Mouse (Mus musculus): ENCODE data around the gene Ptprcap.
A peak's percentile ranks its signal among the peaks of the same experiment; 100 is the strongest.

Gene Ptprcap

DNA sequence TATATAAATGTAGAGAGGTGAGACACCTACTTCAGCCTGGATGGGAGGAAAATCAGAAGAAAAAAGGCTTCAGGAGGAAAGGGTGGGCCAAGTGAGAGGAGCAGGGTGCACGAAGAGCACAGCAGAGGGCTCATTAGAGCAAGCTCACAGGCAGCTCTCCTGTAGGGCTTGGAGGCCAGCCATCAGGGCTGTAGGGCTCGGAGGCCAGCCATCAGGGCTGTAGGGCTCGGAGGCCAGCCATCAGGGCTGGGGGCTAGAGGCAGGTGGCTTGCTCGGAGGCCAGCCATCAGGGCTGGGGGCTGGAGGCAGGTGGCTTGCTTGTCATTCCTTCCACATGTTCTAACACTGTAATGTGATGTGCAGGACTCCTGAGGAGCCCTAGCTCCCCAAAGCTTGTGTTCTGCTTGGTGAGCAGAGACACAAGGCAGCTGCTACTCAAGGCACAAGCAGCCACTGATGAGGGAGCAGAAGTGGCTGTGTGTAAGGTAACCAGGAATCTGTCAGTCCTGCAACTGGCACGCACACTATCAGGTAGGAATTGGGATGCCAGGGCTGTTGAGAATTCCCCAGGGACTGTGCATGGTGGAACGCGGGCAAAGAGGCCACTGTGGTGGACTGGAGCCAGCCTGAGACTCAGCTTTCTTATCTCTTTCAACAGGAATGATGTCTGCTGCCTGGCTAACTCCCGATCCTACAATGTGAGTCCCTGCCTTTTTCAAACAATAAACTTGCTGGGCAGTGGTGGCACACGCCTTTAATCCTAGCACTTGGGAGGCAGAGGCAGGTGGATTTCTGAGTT is 13.5 kb downstream of the Ptprcap start:
- DNase-seq (ENCODE audit: inconsistent ontology term) = no peak

DNA sequence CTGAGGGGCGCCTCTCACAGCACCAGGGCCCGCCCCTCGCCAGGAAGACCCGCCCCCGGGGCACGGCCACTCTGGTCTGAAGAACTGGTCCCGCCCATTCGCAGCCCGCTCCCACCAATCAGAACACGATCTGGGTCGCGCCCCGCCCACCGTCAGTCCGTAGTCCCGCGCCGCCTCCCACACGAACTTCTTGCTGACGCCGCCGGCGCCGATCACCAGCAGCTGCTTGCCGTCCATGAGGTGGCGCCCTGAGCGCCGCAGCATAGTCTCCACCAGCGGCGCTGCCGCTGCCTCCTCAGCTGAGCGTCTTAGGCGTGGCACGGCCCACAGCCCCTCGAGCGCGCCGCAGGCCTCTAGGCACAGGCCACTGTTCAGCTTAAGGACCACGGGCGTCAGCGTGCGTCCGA is 16.0 kb downstream of the Ptprcap start:
- peak; percentile 99 for DNase-seq (ENCODE audit: inconsistent ontology term)

DNA sequence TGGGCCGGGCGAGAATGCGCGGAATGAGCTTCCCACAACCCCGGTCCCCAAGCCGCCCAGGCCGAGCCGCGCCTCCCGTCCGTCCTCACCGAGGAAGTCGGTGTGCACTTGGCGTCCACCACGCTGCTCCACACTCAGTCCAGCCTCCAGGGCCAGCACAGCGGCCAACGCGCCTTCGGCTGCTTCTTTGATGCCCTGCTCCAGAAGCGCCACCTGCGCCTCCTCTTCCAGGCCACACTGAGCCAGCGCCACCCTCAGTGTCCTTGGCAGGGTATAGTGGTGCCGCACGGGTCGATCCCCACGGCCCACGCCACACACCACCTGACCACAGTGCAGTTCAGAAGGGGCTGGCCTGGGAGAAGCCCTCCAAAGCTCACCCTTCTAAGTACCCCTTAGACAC is 16.4 kb downstream of the Ptprcap start:
- DNase-seq (ENCODE audit: inconsistent ontology term) = no peak

DNA sequence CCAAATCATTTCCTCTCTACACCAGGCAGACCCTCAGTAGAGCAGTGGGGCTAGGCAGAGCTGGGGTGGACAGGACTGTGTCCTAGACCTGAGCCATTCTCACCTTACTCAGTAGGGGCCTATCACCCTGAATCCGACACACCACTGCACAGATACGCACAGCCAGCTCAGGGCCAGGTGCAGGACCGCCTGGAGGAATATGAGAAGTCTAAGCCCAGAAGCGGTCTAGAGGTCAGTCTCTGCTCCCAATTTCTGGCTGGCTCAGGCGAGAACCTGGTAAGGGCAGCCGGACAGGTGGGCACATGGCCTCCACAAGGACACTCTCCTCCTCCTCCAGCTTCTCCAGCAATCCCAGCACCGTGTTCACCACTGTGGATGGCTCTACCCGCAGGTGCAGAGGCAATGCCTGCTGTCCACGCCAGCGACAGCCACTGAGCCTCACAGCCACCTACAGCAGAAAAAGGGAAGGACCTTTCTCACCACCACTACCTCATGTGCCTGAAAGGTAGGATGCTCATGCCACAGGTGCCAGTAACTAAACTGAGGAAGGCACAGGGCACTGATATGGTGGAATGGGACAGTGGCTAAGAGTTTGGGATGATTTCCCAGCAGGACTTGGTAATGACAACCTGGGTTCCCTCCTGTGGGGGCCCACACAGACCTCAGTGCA is 17.5 kb downstream of the Ptprcap start:
- no peak for DNase-seq (ENCODE audit: inconsistent ontology term)

DNA sequence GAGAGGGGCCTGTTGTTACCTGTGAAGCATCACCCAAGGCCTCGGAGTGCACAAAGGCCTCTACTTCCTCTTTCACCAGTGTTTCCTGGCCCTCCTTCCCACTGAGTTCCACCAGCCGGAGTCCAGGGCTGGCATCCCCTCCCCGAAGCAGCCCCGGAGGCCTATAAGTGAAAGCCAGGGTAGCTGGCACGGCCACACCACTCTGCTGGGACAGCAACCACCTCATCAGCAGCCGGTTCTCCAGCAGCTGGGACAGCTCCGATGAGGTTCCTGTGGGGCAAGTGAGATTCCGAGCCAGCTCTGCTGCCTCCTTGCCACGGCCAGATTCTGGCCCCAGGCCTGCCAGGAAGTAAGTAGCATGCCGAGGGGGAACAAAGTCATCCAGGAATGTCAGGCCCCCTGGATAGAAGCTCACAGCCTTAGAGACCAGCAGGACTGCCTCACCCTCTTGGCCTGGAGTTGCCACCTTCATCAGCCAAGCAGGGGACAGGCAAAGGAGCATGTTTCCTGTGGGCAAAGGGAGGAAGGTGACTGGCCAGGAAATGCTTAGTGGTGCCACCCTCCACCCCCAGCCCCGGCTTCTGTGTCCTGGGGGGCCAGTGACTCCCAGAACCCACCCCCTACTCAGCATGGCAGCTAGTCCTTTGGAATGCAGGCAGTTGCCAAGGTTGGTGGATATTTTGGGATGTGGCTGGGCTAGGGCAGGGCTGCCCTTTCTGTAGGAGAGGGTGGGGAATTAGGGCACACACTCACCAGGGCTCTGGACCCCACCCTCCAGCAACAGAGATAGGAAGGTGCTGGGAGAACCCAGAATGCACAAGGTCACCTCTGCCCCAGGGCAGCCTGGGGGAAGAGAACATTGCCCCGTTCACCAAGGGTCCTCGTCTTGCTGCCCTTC is 18.2 kb downstream of the Ptprcap start:
- no peak for DNase-seq (ENCODE audit: inconsistent ontology term)

DNA sequence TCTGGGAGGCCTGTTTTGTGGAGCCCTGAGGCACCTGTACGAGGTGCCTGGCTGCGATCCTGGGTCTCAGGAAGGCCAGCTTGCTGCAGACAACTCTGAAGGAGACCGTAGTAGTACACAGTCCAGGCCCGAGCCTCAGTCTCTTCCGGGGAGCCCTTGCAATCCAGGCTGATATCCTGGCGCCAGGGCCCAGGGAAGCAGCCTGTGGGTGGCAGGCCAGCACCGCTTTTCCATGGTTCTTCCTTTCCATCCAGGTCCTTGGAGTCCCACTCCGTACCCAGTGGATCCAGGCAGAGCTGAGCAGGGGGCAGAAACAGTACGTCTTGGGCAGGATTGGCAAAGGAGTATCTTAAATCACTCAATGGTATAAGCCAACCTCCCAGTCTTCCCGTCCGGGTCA is 19.5 kb downstream of the Ptprcap start:
- no peak for DNase-seq (ENCODE audit: inconsistent ontology term)

DNA sequence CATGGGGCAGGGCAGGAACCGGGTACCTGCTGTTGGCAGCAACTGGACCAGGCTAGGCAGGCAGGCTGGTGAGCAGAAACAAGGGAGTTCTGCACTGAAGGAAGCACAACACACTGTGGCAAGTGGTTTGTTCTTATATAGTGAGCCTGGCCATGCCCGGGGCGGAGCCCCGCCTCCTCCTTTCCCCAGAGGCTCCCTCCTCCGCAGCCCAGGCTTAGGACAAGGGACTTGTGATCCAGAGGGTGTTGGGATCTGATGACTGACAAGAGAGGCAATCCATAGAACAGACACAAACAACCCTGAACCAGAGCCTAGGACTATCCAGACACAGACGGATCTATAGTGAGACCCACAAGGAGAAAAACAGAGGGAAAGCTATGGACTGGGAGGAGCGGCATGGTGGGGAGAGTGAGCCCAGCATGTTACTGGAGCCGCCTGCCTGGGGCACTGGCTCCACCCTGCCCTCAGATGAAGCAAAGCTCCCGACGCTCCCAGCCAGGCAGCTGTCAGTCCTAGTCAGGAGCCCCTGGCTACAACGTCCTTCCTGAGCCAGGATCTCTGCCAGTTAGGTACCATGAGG is 22.1 kb downstream of the Ptprcap start, which contains the start of gene Carns1:
Gene Carns1 (minus strand): TSS at position 112 of the 580 bp plus-strand sequence.
- DNase-seq (ENCODE audit: inconsistent ontology term) = peak; percentile 69

DNA sequence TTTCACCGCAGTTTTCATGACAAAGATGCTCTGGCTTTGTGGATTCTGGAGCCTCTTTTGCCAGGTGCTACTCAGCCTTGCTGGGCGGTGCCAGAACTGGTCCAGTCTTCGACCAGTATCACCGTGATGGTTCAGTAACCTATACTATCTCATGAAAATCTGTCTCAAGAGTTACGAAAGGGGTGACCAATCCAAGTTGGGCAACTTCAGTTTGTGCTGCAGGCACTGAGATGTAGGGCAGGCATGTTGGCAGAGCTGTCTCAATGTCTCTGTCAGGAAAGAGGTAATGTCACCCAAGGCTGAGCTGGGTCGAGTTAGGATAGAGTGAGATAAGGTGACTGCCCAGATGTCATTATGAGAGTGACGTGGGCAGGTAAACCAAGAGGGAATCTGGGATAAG is 27.0 kb downstream of the Ptprcap start:
- no peak for DNase-seq (ENCODE audit: inconsistent ontology term)

DNA sequence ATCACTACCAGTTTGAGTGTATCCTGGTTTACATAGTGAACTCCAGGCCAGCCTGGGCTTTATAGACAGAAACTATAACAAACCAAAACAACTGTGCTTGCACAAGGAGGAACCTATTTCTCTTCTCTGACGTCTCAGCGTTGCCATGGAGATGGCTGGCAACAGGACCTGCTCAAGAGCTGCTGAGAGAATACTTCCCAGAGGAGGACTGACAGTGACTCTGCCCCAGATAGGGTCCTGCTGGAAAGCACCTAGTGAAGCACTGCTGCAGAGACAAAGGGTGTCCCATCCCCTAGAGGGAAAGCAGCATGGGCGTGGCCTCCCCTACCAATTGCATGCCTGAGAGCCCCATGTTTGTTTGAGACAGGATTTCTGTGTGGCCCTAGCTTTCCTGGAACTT is 28.5 kb downstream of the Ptprcap start:
- DNase-seq (ENCODE audit: inconsistent ontology term) = no peak

DNA sequence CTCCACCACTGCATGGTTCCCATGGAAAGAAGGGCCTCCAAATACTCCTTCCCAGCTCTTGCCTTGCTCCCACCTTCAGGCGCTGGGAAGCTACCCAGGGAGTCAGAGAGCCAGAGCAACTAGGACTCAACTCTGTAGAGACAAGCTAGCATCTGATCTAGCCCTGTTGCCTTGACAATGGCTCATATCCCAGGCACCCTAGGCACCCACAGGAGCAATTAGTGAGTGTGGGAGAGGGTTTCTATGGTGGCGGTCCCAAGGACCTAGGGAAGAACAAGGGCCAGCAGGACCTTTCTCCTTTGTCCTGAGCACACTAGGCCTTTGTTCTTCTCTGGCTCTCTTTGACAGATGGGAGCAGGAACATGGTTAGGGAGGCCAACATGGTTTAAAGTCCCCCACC is 30.3 kb downstream of the Ptprcap start:
- DNase-seq (ENCODE audit: inconsistent ontology term) = no peak

DNA sequence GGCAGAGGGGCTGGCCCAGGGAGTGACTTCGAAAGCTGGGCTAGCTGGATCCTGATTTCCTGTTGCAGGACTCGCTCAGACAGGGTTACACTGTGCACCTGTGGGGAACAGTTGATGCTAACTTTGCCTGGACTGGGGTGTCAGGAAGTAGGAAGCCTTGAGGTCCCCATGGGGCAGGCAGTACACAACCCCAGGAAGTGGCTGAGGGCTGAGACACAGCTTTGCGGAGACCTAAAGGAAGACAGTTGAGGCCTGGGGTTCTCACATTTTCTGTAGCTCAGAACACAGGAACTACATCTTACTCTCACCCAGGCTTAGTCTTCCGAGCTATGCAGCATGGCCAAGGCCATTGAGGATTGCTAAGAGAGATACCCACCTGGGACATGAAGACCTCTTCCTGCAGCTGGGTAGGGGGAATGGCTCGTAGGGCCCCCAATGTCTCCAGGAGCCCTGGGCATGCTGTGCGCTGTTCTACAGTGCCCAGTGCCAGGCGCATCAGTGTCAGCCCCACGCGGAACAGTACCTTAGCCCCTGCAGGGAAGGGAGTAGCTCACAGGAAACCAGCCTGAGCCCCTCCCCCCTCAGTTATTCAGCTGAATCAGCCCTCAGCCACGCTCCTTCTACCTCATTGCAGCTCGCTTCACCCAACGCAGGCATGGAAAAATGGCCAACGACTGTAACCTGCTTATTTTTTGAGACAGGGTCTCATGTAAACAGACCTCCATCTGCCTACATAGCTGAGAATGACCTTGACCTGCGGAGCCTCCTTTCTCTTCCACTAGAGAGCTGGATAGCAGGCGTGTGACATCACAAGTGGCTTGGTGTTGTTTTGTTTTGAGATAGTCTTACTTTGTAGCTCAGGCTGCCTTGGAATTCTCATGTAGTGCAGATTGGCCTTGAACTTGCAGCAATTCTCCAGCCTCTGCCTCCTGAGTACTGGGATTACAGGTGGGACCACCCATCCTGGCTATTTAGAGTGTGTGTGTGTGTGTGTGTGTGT is 31.9 kb downstream of the Ptprcap start:
- DNase-seq (ENCODE audit: inconsistent ontology term) = no peak

DNA sequence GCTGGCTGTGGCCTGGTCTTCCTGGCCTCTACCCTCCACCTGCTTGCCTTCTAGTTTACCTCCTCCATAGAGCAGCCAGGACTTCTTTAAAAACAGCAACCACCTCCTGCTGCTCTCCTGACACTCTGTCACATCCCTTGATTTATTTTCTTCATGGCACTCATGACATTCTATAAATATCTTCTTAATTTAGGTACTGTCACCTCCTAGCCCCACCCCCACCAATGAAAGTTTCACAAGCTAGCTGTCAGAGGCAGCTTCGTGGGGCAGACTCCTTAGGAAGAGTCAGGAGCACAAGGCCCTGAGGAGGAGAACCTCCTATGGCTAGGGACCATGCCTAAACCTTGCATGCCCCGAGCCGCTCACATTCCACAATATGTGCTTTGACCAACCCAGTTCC is 33.9 kb downstream of the Ptprcap start:
- no peak for DNase-seq (ENCODE audit: inconsistent ontology term)

DNA sequence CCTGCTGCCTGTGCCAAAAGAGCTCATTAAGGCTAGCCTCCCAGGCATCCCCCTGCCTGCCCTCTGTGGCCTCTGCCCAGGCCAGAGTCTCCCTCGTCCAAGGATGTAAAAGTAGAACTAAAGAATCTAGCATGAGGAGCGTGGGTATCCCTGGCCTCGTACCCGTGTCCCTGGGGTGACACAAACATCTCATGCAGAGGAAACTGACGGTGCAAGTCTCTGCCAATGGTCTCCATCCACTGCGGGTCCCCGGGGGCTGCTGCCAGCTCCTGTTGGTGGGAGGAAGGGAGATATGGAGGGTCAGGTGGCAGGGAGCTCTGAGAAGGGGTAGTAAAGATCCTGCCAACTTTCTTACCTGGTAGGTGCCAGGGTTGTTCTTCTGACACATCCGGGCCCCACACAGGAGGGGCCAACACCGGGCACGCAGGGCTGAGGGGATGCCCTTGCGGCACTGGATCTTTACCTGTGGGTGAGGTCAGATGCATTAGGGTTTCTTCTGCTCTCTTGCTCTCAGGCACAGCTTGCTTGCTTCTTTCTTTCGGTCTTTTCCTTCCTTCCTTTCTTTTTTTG is 35.7 kb downstream of the Ptprcap start:
- no peak for DNase-seq (ENCODE audit: inconsistent ontology term)

DNA sequence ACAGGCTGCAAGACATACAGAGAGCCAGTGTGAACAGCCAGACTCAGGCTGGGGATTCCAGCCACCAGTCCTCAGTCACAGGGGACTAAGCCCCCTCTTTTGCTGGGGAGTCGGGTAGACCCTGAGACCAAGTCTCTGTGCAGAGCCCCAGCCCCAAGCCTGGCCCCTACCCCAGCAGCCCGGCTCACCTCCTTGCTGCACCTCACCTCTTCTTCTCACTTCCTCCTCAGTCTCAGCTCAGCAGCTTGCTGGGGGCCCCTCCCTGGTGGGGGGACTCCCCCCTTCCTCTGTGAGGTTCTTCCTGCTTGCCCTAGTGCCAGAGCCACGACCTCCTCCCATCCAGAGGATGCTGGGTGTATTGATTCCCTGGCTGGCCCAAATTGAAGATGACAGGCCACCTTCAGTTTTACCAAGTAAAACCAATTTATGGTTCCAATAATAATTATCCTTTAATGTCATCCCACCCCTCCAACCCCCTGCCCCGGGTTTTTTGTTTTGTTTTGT is 37.5 kb downstream of the Ptprcap start, which contains the start of gene Tbc1d10c:
Gene Tbc1d10c (minus strand): TSS at position 454 of the 504 bp plus-strand sequence.
- DNase-seq (ENCODE audit: inconsistent ontology term) = no peak

DNA sequence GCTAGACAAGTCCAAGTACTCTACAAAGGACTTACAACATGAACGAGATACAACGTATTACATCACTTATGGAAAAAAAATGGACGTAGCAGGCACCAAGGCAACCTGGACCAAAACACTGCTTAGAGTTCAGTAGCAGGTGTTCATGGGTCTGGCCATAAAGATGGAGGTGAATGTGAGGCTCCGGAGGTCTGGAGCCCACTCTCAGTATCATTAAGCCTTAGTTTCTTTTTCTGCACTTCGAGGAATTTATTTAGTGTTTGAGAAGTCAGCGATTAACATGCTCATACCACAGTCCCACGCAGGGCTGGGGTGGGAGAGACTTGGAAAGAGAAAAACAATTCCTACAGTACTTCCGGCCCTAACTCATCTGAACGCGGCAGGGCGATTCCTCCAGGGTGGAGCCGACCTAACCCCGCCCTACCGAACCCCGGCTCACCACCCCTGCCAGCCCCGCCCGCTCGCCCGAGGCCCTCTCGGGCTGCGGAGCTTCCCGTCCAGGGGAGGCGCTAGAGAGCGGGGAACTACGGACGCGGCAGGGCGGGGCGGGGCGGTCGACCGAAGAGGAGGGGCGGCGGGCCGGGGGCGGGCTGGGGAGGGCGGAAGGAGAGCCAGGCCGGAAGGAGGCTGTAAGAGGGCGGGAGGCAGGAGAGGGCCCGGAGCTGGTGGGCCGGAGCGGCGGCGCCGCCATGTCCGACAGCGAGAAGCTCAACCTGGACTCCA is 38.3 kb downstream of the Ptprcap start, which contains the start of gene Ppp1ca:
Gene Ppp1ca (plus strand): TSS at position 538 of the 723 bp plus-strand sequence.
- DNase-seq (ENCODE audit: inconsistent ontology term) = peak; percentile 98

DNA sequence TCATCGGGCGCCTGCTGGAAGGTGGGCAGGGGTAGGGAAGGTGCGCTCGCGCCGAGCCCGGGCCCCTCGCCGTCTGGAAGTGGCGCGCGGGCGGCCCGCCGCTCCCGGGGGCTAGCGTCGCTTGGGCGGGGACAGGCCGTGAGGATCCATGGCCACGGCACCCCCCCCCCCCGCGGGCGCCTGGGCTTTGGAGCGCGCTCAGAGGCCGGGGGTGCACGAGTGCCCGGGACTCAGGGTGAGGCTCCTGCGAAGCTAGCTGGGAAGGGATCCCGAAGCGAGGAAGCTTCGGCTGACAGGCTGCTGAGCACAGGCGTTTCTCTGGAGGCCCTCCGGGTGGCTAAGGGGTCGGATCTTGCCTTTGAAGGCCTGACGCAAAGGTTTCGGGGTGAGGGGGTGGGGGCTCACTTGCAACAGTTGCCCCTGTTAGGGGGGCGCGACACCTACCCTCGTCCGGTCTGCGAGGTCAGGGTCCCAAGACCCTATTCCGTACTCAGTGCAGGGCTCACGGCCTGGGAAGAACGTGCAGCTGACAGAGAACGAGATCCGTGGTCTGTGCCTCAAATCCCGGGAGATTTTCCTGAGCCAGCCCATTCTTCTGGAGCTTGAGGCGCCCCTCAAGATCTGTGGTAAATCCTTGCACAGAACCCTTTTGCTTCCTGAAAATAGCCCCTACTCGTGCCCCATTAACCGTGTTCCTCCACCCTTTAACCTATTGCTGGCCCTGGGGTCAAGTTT is 39.0 kb downstream of the Ptprcap start:
- DNase-seq (ENCODE audit: inconsistent ontology term) = peak; percentile 33

DNA sequence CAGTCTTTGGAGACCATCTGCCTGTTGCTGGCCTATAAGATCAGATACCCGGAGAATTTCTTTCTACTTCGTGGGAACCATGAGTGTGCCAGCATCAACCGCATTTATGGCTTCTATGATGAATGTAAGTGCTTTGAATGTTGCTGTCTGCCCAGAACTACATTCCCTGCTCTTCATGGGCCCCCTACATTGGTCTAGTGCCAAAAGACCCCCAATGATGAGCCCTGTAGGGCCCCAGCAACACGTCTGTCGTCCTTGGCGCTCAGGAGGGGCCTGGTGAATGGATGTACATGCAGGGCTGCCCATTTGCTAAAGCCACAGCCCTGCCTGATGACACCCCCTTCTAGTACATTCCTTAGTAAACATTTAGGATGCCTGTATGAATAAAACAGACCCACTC is 39.7 kb downstream of the Ptprcap start:
- DNase-seq (ENCODE audit: inconsistent ontology term) = no peak

DNA sequence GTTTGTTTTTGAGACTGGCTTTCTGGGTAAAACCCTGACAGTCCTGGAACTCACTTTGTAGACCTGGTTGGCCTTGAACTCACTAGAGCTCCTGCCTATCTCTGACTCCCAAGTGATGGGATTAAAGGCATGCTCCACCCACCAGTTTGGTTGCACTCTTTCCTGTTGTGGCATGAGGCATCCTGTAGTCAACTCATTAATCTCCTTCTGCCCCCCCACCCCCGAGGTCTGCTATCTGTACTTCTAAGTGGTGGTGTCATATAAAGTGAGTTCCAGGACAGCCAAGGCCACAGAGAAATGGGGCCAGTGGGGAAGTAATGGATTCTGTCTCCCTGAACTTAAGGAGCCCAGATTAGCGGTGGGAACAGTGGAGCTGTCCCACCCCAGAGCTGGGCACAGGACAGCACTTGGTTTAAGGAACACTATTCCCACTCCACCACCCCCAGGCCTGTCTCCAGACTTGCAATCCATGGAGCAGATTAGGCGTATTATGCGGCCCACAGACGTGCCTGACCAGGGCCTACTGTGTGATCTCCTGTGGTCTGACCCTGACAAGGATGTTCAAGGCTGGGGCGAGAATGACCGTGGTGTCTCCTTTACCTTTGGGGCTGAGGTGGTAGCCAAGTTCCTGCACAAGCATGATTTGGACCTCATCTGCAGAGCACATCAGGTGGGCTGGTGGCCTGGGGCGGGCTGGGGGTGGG is 40.8 kb downstream of the Ptprcap start:
- no peak for DNase-seq (ENCODE audit: inconsistent ontology term)
